Mouse (Mus musculus) kidney, adult 2 months (tissue): Measurements from ENCODE around the gene Dpysl5.

Experiments used
- CTCF ChIP-seq: fragments of 200-500 bp; conservative IDR thresholded peaks from 2 replicates; pipeline ENCODE4 v1.5.1; 2011; ENCODE audit warnings: low read depth, mild to moderate bottlenecking, control low read depth, low read length, moderate library complexity, mixed read lengths; ENCODE audit not compliant: insufficient read depth, insufficient read length
- POLR2A ChIP-seq: fragments of 200-500 bp; IDR thresholded peaks from one replicate; pipeline ENCODE4 v1.6.1; 2011; ENCODE audit warnings: low read depth, low read length, control low read depth

GRCm38 (mm10) chr5:30814424-30815119, 103.2 kb downstream of the Dpysl5 start, which contains the start of gene Mapre3:
- TF ChIP-seq POLR2A (peak; percentile 9), CTCF (no peak)
